Mouse (Mus musculus): ENCODE data around the gene Olfr1432.
"Not testable (repeated sequence)": the region's sequence is repeated elsewhere in the genome, so short reads cannot be mapped to it uniquely, and the experiment has no call there.

Gene Olfr1432

GRCm38 (mm10) chr19:12232496-12232895, at the start of gene Olfr1432:
Olfr1432 (minus strand) TSS chr19:12232596.
- not testable (repeated sequence) for DNase-seq (ENCODE audit: low spot score)

- no peak for DNase-seq (ENCODE audit: low spot score)
These were observed 47.2 kb upstream of the Olfr1432 start, which contains the start of gene Olfr1434 for GRCm38 (mm10) chr19:12279554-12279953. Olfr1434 (plus strand) TSS chr19:12279854.

- no peak for DNase-seq (ENCODE audit: low spot score)
These were observed 28.3 kb upstream of the Olfr1432 start, which contains the start of gene Olfr235 for GRCm38 (mm10) chr19:12260732-12261131. Olfr235 (plus strand) TSS chr19:12261032.

- DNase-seq (ENCODE audit: low spot score): no peak
These were observed 9.2 kb upstream of the Olfr1432 start, which contains the start of gene Olfr262 for GRCm38 (mm10) chr19:12241559-12241958. Olfr262 (minus strand) TSS chr19:12241659.

- no peak for DNase-seq (ENCODE audit: low spot score)
These were observed 32.1 kb downstream of the Olfr1432 start, which contains the start of gene Olfr1431 for GRCm38 (mm10) chr19:12200334-12200733. Olfr1431 (plus strand) TSS chr19:12200634.

GRCm38 (mm10) chr19:12199076-12199475, 33.3 kb downstream of the Olfr1432 start:
- DNase-seq (ENCODE audit: low spot score): not testable (repeated sequence)

Measured in testis, postnatal 10 days (tissue).